Mouse (Mus musculus): ENCODE results near the gene Bscl2. TPM values are rescaled to one million over a fixed set of nuclear protein-coding genes. Genes with fewer than 3 reads are reported as not detected.
A peak's percentile ranks its signal among the peaks of the same experiment; 100 is the strongest.
"Not testable (repeated sequence)": the region's sequence is repeated elsewhere in the genome, so short reads cannot be mapped to it uniquely, and the experiment has no call there.

Gene Bscl2
- polyA plus RNA-seq, 1 experiment from 2014 or later: 36.4 TPM

- Histone ChIP-seq H3K27me3 (no peaks in the 10 kb centered on the region), H3K36me3 (peaks cover 70% of the 10 kb centered on the region), H3K9me3 (replicated peaks) (no peaks in the 10 kb centered on the region), H3K9ac (no peak overlapping the region), H3K27ac (no peak overlapping the region), H3K4me1 (replicated peaks) (peaks cover 2% of the 10 kb centered on the region), H3K4me3 (no peak overlapping the region), H3K4me2 (no peak overlapping the region)
- no peak for ATAC-seq (replicated peaks; ENCODE audit: insufficient number of reproducible peaks, insufficient read depth, low FRiP score, low read depth)
- 94% methylated on average over 4 of the region's 4 CpGs for WGBS
Observed at GRCm38 (mm10) chr19:8832971-8833370, 4.3 kb upstream of the Bscl2 start.

GRCm38 (mm10) chr19:8836327-8836726 lies 940 bp upstream of the Bscl2 start:
- peaks cover 33% of the 10 kb centered on the region for H3K4me1 ChIP-seq (replicated peaks)
- H3K36me3 ChIP-seq: peaks cover 36% of the 10 kb centered on the region
- not testable (repeated sequence) for H3K4me3 ChIP-seq; H3K9me3 ChIP-seq (replicated peaks); H3K4me2 ChIP-seq; H3K9ac ChIP-seq; H3K27ac ChIP-seq; H3K27me3 ChIP-seq; ATAC-seq (replicated peaks; ENCODE audit: insufficient number of reproducible peaks, insufficient read depth, low FRiP score, low read depth)
- WGBS: 94% methylated on average over 10 of the region's 10 CpGs

GRCm38 (mm10) chr19:8838041-8838730 lies 919 bp downstream of the Bscl2 start:
- Histone ChIP-seq H3K27me3 (no peaks in the 10 kb centered on the region), H3K4me1 (replicated peaks) (peaks cover 33% of the 10 kb centered on the region), H3K27ac (peak overlapping the region; percentile 97), H3K9ac (peak overlapping the region; percentile 76), H3K4me3 (peak overlapping the region; percentile 65), H3K36me3 (peaks cover 28% of the 10 kb centered on the region), H3K9me3 (replicated peaks) (no peaks in the 10 kb centered on the region), H3K4me2 (peak overlapping the region; percentile 95)
- 20% methylated on average over 15 of the region's 15 CpGs for WGBS
- ATAC-seq (replicated peaks; ENCODE audit: insufficient number of reproducible peaks, insufficient read depth, low FRiP score, low read depth): no peak

GRCm38 (mm10) chr19:8839103-8839907 lies 2.0 kb downstream of the Bscl2 start, which contains the start of gene Gng3:
Gng3 (minus strand) TSS chr19:8839194.
- Histone ChIP-seq H3K9ac (peak within 1 kb of the TSS; percentile 76), H3K4me3 (peak within 1 kb of the TSS; percentile 65), H3K4me1 (replicated peaks) (peaks cover 33% of the 10 kb centered on the region), H3K9me3 (replicated peaks) (no peaks in the 10 kb centered on the region), H3K36me3 (peaks cover 17% of the 10 kb centered on the region; the same call in 1 of the 2 replicates), H3K4me2 (peak within 1 kb of the TSS; percentile 95), H3K27ac (peak within 1 kb of the TSS; percentile 97), H3K27me3 (no peaks in the 10 kb centered on the region)
- WGBS: 66% methylated on average over 11 of the region's 11 CpGs
- 0 out of 2 replicates have a peak, but pooled peaks have one; percentile 2 for ATAC-seq (replicated peaks; ENCODE audit: insufficient number of reproducible peaks, insufficient read depth, low FRiP score, low read depth)

- Histone ChIP-seq H3K9me3 (replicated peaks) (no peaks in the 10 kb centered on the region), H3K4me3 (peak overlapping the region; percentile 64), H3K4me2 (peak overlapping the region; percentile 84), H3K9ac (peak overlapping the region; percentile 68), H3K27ac (no peak overlapping the region), H3K4me1 (replicated peaks) (peaks cover 33% of the 10 kb centered on the region), H3K27me3 (no peaks in the 10 kb centered on the region), H3K36me3 (peaks cover 10% of the 10 kb centered on the region; the same call in 1 of the 2 replicates)
- 26% methylated on average over 29 of the region's 29 CpGs for WGBS
- ATAC-seq (replicated peaks; ENCODE audit: insufficient number of reproducible peaks, insufficient read depth, low FRiP score, low read depth): peak; percentile 36
Observed at GRCm38 (mm10) chr19:8839908-8840791, 2.9 kb downstream of the Bscl2 start.

GRCm38 (mm10) chr19:8841012-8841411 lies 3.7 kb downstream of the Bscl2 start:
- Histone ChIP-seq H3K9me3 (replicated peaks) (no peaks in the 10 kb centered on the region), H3K9ac (peak overlapping the region; percentile 68; the same call in 1 of the 2 replicates), H3K27me3 (no peaks in the 10 kb centered on the region), H3K4me2 (peak overlapping the region; percentile 84), H3K27ac (no peak overlapping the region), H3K4me3 (peak overlapping the region; percentile 64), H3K36me3 (peaks cover 14% of the 10 kb centered on the region), H3K4me1 (replicated peaks) (peaks cover 33% of the 10 kb centered on the region)
- no peak for ATAC-seq (replicated peaks; ENCODE audit: insufficient number of reproducible peaks, insufficient read depth, low FRiP score, low read depth)
- 93% methylated on average over 7 of the region's 7 CpGs for WGBS

- 82% methylated on average over 6 of the region's 6 CpGs for WGBS
- Histone ChIP-seq H3K4me1 (replicated peaks) (peaks cover 31% of the 10 kb centered on the region), H3K36me3 (peaks cover 32% of the 10 kb centered on the region), H3K27me3 (no peaks in the 10 kb centered on the region), H3K27ac (no peak overlapping the region), H3K9me3 (replicated peaks) (no peaks in the 10 kb centered on the region), H3K9ac (no peak overlapping the region), H3K4me2 (no peak overlapping the region), H3K4me3 (no peak overlapping the region)
- ATAC-seq (replicated peaks; ENCODE audit: insufficient number of reproducible peaks, insufficient read depth, low FRiP score, low read depth): no peak
Observed at GRCm38 (mm10) chr19:8842961-8843360, 5.7 kb downstream of the Bscl2 start.

GRCm38 (mm10) chr19:8844371-8845129 lies 7.3 kb downstream of the Bscl2 start:
- Histone ChIP-seq H3K4me1 (replicated peaks) (peaks cover 15% of the 10 kb centered on the region), H3K9me3 (replicated peaks) (no peaks in the 10 kb centered on the region), H3K4me2 (no peak overlapping the region), H3K27ac (no peak overlapping the region), H3K27me3 (no peaks in the 10 kb centered on the region), H3K36me3 (peaks cover 37% of the 10 kb centered on the region), H3K9ac (no peak overlapping the region), H3K4me3 (no peak overlapping the region)
- WGBS: 56% methylated on average over 5 of the region's 5 CpGs
- no peak for ATAC-seq (replicated peaks; ENCODE audit: insufficient number of reproducible peaks, insufficient read depth, low FRiP score, low read depth)

GRCm38 (mm10) chr19:8848356-8848755 lies 11.1 kb downstream of the Bscl2 start:
- Histone ChIP-seq H3K27ac (no peak overlapping the region), H3K9ac (no peak overlapping the region), H3K27me3 (no peaks in the 10 kb centered on the region), H3K36me3 (peaks cover 27% of the 10 kb centered on the region), H3K4me1 (replicated peaks) (peaks cover 13% of the 10 kb centered on the region), H3K4me2 (no peak overlapping the region), H3K9me3 (replicated peaks) (no peaks in the 10 kb centered on the region), H3K4me3 (no peak overlapping the region)
- 72% methylated on average over 5 of the region's 5 CpGs for WGBS
- ATAC-seq (replicated peaks; ENCODE audit: insufficient number of reproducible peaks, insufficient read depth, low FRiP score, low read depth): no peak

GRCm38 (mm10) chr19:8850402-8850901 lies 13.2 kb downstream of the Bscl2 start, which contains the start of gene Lrrn4cl:
Lrrn4cl (plus strand) TSS chr19:8850768.
- H3K27ac ChIP-seq: peak within 1 kb of the TSS; percentile 53
- H3K9ac ChIP-seq: 0 out of 2 replicates have a peak within 1 kb of the TSS, but pooled peaks have one; percentile 7
- H3K4me2 ChIP-seq: peak within 1 kb of the TSS; percentile 28; the same call in 1 of the 2 replicates
- H3K4me3 ChIP-seq: no peak within 1 kb of the TSS
- H3K27me3 ChIP-seq: no peaks in the 10 kb centered on the region
- peaks cover 27% of the 10 kb centered on the region for H3K36me3 ChIP-seq
- WGBS: 21% methylated on average over 7 of the region's 7 CpGs
- peaks cover 13% of the 10 kb centered on the region for H3K4me1 ChIP-seq (replicated peaks)
- ATAC-seq (replicated peaks; ENCODE audit: insufficient number of reproducible peaks, insufficient read depth, low FRiP score, low read depth): peak; percentile 60; the same call in 1 of the 2 replicates
- H3K9me3 ChIP-seq (replicated peaks): no peaks in the 10 kb centered on the region
